Mouse (Mus musculus): ENCODE data around the gene Tspoap1. TPM values are rescaled to one million over a fixed set of nuclear protein-coding genes. Genes with fewer than 3 reads are reported as not detected.
A peak's percentile ranks its signal among the peaks of the same experiment; 100 is the strongest.

The Tspoap1 gene
- total RNA-seq, 2 experiments from 2014 or later = 155 to 175 TPM

DNA sequence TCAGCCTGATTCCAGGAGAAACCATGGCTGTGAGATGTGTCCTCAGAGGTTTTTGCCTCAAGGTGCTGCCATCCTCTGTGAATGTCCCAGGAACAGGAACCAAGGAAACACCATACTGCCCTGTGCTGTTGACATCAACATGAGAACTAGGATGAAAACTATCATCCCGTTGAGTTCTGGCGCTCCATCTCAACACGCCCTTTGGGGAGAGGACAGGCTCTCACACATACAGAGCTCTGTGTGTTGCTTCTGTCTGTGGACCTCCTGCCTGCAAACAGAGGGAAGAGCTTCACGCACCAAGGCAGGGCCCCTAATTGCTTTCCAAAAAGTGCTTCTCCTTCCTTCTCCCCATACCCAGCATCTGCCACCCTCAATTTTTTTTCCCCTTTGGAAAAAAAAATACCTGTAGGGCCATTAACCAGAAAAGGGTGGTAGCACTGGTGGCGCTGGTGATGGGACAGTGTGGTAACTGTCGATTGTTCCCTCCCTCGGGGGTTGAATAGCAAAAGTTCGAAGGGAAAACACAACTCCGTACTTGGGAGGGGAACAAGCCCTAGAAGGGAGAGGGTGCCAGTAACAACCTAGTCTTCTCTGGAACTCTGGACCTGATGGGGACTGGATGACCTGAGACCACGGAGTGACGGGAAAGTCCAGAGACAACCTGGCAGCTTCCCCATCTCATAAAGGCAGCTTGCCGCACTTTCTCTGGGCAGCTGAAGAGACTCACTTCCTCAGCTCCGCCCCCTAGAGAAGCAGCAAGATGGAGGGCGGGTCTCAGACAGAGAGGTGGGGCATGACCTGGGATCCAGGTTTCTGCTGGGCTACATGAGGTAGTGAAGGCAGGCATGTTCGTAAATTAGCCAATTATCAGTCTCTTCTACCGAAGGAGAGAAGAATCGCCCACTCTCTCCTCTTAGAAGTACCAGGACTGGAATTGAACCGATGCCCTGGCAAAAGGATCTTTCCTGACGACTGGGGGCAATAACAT, 11.9 kb upstream of the Tspoap1 start:
- no peak for DNase-seq (ENCODE audit: low spot score in 2 of 2)
- no peak overlapping the region for H3K27ac ChIP-seq
- no peak overlapping the region for H3K4me3 ChIP-seq
- TF ChIP-seq CTCF (conservative IDR thresholded peaks at IDR 0.05) = no peak

DNA sequence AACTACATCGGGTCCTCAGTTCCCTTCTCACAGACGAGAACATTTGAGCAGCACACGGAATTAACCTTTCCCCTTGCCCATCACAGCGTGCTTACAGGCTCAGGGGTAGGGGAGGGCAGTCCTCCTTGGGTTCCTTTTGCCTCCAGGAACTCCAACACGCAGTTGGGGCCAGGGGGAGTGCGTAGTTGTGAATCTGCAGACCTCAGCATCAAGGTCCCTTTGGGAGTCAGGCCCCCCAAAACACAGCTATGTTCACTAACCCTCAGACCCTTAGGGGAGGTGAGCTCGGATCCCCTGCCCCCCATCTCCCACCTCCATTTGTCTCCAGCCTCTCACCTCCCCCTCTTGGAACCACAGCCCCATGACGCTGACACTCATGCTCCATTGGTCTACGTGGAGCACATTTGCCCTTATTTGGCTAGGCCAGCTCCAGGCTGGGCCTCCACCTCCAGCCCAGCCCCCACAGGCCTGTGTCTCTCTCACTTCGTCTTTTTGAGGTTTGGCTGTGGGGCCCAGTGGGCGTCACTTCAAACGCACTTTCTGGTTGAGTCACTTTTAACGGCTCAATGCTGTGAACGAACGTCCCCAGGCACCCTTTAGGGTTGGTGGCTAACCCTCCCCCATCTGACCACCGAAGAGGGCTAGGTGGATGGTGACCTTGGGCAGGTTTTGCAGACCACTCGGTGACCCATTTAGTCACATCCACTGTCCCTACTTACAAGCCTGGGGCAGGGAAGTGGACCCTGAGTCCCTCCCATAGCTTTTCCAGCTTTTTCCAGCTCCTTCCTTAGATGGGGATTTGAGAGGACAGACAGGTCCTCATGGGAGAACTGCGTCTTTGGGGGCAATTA, 10.9 kb upstream of the Tspoap1 start:
- no peak for DNase-seq (ENCODE audit: low spot score in 2 of 2)
- Histone ChIP-seq H3K4me3 (no peak overlapping the region), H3K27ac (peak overlapping the region; percentile 61; the same call in 1 of the 2 replicates)
- TF ChIP-seq CTCF (conservative IDR thresholded peaks at IDR 0.05) = no peak

DNA sequence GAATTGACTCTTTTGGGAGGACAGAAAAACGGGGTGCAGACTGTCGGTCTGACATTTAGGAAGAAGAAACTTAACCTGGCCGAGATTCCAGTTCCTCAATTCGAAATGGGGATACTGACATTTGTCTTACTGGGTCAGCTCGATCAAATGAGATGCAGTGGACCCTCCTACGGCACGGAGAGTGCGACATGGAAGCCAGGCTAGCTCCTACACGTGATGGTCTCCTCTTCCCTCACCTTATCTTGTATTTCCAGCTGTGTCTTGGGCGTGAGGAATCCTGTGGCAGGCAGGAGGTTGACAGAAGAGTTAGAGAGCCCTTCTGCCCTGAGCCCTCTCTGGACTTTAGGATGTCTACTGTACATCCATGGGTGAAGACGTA, 10.3 kb upstream of the Tspoap1 start:
- Histone ChIP-seq H3K27ac (peak overlapping the region; percentile 61; the same call in 1 of the 2 replicates), H3K4me3 (no peak overlapping the region)
- no peak for DNase-seq (ENCODE audit: low spot score in 2 of 2)
- no peak for TF ChIP-seq CTCF (conservative IDR thresholded peaks at IDR 0.05)

DNA sequence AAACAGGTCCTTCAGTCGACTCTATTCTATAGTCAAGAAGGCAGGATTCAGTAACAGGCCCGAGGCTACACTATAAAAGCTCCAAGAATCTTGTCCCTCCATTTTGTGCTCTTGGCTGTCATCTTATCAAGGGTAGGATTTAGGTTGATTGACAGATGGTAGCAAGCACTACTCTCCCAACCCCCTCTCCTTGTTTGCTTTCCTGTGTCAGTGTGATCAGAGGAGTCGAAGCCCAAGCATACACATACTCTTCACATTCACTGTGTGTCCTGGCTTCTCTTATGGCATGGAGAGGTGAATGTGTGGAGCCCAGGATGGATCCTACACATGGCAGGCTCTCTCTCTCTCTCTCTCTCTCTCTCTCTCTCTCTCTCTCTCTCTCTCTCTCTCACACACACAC, 9.8 kb upstream of the Tspoap1 start:
- H3K4me3 ChIP-seq = no peak overlapping the region
- TF ChIP-seq CTCF (conservative IDR thresholded peaks at IDR 0.05) = no peak
- no peak overlapping the region for H3K27ac ChIP-seq
- DNase-seq (ENCODE audit: low spot score in 2 of 2) = no peak

DNA sequence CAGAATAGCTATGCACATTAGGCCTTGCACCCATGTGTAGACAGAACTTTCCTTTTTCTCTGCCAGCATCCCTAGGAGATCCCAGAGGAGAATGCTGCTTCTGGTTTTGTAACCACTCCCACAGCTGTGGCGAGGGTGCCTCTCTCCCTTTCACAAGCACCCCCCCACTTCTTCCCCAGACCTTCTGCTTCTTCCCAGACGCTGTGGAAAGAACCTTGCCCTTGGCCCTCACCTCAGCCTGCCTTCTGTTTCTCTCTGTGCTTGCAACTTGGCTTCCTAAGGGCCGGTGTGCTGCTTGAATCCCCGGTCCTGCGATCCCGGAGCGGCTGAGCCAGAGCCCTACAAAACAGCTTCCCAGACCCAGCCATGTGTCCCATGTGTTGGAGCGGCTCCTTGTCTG, 9.3 kb upstream of the Tspoap1 start:
- Histone ChIP-seq H3K4me3 (no peak overlapping the region), H3K27ac (no peak overlapping the region)
- no peak for TF ChIP-seq CTCF (conservative IDR thresholded peaks at IDR 0.05)
- no peak for DNase-seq (ENCODE audit: low spot score in 2 of 2)

DNA sequence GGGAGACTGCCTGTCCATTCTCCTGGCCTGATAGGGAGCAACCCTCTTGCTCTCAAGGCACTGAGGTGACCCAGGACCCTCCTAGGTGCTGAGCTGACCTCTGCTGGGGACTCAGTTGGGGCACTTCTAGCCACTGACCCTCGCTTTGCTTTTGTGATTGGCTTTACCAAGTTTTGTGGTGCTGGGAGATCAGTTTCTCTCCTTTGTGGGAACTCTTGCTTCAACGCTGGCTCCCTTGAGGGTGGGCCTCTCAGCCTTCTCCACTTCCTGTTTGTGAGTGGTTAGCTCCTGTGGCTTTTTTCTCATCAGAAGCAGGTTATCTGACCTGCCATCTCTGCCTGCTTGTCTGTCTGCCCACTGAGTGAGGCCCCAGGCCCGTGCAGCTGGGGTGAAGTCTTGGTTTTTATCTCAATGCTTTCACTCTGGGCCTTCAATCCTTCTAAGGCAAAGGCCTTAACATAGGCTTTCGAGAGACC, 8.8 kb upstream of the Tspoap1 start:
- no peak for DNase-seq (ENCODE audit: low spot score in 2 of 2)
- Histone ChIP-seq H3K27ac (no peak overlapping the region), H3K4me3 (no peak overlapping the region)
- no peak for TF ChIP-seq CTCF (conservative IDR thresholded peaks at IDR 0.05)

DNA sequence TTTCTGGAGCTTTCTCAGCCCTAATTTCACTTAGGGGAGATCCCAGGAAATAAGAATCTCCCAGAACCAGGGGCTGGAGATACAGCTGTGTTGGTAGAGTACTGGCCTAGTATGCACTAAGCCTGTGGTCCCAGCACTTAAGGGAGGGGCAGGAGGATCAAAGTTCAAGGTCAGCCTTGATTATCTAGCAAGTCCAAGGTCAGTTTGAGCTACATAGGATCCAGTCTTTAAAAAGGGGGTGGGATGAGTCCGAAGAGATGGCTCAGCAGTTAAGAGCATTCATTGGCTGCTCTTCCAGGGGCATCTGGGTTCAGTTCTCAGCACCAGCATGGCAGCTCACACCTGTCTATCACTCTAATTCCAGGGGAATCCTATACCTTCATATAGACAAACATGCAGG, 8.0 kb upstream of the Tspoap1 start:
- Histone ChIP-seq H3K27ac (no peak overlapping the region), H3K4me3 (no peak overlapping the region)
- no peak for TF ChIP-seq CTCF (conservative IDR thresholded peaks at IDR 0.05)
- DNase-seq (ENCODE audit: low spot score in 2 of 2) = no peak

DNA sequence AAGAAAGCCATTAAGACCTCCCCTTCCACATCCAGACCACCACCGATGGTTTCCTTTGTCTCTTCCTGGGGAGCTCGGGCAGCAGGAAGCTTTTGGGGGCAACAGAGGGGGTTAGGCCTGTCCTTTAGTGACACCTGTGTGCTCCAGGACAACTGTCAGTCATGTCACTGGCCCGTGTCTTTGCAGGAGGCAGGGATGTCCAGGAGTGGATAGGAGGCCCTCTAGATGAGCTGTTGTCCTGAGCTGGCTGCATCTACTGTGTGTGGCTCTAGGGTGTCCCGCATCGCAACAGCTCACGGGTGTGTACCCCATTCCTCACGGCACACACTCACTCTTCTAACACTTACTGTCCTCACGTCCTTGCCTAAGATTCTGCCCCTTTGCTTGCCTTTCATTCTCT, 7.1 kb upstream of the Tspoap1 start:
- Histone ChIP-seq H3K4me3 (no peak overlapping the region), H3K27ac (no peak overlapping the region)
- DNase-seq (ENCODE audit: low spot score in 2 of 2) = no peak
- no peak for TF ChIP-seq CTCF (conservative IDR thresholded peaks at IDR 0.05)

DNA sequence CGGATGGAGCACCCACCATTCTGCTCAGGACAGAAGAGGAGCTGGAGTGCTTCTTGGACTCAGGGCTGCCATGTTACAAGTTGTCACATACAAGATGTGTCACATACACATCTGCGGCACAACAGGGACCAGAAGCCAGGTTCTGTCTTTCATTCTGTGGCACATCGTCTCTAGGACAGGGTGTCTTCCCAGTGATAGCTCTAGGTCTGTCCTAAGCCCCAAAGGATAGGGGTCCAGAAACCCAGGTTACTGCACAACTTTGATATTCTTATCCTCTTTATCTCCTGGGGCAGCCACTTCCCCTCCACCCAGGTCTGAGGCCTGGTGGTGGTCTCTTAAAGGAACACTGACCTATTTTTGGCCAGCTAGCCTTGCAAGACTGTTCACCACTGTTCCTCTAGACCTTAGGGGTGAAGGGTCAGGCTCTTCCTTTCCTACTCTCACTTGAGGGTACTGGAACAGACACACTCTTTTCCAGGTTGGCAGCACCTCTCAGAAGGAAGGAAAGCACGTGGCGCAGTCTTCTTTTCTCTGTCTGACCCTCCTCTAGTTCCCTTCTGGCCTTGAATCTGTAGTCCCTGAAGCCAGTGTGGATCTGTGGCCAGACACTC, 6.3 kb upstream of the Tspoap1 start:
- Histone ChIP-seq H3K4me3 (no peak overlapping the region), H3K27ac (no peak overlapping the region)
- no peak for TF ChIP-seq CTCF (conservative IDR thresholded peaks at IDR 0.05)
- no peak for DNase-seq (ENCODE audit: low spot score in 2 of 2)

DNA sequence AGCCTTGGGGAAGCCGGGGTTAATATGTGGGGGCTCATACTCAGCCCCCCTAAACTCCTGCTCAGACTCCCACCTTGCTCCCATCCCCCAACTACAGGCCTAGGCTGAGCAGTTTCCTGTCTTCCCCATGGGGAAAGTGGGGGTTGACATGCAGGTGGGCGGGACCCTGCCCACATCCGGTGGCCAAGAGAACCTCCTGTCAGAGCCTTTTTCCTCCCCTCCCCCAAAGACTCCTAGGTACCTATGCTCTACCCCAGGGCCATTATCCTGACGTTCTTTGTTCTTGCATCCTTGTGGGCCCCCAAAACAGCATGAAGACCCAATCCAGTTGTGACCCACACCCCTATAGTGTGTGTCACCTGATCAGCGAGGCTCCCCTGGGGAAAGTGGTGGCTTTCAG, 5.7 kb upstream of the Tspoap1 start:
- H3K27ac ChIP-seq = no peak overlapping the region
- DNase-seq (ENCODE audit: low spot score in 2 of 2) = no peak
- no peak for TF ChIP-seq CTCF (conservative IDR thresholded peaks at IDR 0.05)

DNA sequence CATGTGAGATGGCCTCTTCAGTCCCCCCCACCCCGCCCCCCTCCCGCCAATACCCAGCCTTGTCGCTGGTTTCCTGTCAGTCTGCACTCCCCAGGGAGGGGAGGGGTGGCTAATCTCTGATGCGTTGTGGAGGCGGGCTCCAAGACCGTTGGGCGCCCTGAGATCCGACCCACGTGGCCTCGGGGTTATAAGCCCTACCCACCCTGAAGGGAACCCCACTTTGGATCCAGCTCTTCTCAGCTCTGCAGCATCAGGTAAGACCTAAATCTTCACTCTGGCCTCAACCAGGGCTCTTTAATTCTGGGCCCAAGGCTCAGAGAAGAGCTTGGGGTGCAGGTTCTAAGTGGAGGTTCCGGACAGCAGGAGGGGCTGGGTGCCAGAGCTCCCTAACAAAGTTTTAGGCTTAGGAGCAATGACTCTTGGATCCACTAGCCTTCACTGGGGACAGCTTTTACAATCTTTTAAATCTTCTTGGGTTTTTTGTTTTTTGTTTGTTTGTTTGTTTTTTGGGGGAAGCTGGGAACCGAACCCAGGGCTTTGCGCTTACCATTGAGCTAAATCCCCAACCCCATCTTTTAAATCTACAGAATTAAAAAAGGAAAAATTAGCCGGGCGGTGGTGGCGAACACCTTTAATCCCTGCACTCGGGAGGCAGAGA, 4.9 kb upstream of the Tspoap1 start:
- no peak for DNase-seq (ENCODE audit: low spot score in 2 of 2)
- Histone ChIP-seq H3K27ac (no peak overlapping the region), H3K4me3 (peak overlapping the region; percentile 15; the same call in 1 of the 2 replicates)
- no peak for TF ChIP-seq CTCF (conservative IDR thresholded peaks at IDR 0.05)

More for the DNA sequence above, 5.7 kb upstream of the Tspoap1 start:
- H3K4me3 ChIP-seq = no peak overlapping the region

DNA sequence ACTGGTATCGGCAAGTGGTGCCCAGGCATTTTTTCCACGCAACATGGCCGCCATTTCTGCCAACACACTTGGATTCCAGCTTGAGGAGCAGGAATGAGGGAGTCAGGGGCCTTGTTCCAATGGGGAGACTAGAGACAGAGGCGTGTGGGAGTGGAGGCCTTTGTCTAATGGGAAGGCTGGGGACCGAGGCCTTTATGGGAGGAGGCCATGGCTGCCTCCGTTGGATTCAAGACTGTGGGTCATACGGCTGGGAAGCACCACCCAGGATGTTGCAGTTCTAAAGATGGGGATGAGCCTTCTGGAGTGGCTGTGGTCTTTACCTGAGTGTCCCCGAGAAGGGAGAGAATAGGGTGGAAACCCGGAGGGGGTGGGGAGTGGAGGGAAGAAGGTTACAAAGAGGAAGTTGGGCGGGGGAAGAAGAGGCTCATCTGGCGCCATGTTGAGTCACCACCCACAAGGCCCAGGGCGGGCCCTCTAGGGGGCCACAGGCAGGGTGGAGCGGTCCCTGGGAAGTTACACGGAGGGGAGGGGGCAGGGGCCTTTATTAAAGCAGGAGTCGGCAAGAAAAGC, 4.0 kb upstream of the Tspoap1 start:
- H3K27ac ChIP-seq = no peak overlapping the region
- H3K4me3 ChIP-seq = no peak overlapping the region
- DNase-seq (ENCODE audit: low spot score in 2 of 2) = no peak
- no peak for TF ChIP-seq CTCF (conservative IDR thresholded peaks at IDR 0.05)
